Mouse (Mus musculus) myocyte (in vitro differentiated cells): Measurements from ENCODE around the gene Tsfm. TPM values are rescaled to one million over a fixed set of nuclear protein-coding genes. Genes with fewer than 3 reads are reported as not detected.

Source experiments
- H3K27me3 ChIP-seq: one replicate; pipeline ENCODE4 v1.6.1; 2011; ENCODE audit not compliant: control insufficient read depth, insufficient read depth, insufficient read length
- H3K36me3 ChIP-seq: one replicate; pipeline ENCODE4 v1.6.1; 2011; ENCODE audit not compliant: control insufficient read depth, insufficient read depth
- H3K4me2 ChIP-seq: one replicate; pipeline ENCODE4 v1.6.1; 2011; ENCODE audit warnings: low read depth, control low read depth
- H3K4me3 ChIP-seq: one replicate; pipeline ENCODE4 v1.5.1; 2011; ENCODE audit warnings: mild to moderate bottlenecking, control low read depth, moderate library complexity
- H3K79me2 ChIP-seq: one replicate; pipeline ENCODE4 v1.6.1; 2011; ENCODE audit not compliant: control insufficient read depth, insufficient read depth
- H3ac ChIP-seq: one replicate; pipeline ENCODE4 v1.6.1; 2011; ENCODE audit not compliant: control insufficient read depth, insufficient read length
- CEBPB ChIP-seq: IDR thresholded peaks from 2 replicates; pipeline ENCODE4 v1.6.1; 2011; ENCODE audit warnings: mild to moderate bottlenecking, moderate library complexity; ENCODE audit not compliant: poor library complexity, insufficient read depth, severe bottlenecking
- E2F4 ChIP-seq: IDR thresholded peaks from one replicate; pipeline ENCODE4 v1.6.1; 2011; ENCODE audit warnings: mild to moderate bottlenecking, control low read depth, moderate library complexity; ENCODE audit not compliant: insufficient read depth
- MAX ChIP-seq: IDR thresholded peaks from one replicate; pipeline ENCODE4 v1.6.1; 2011; ENCODE audit warnings: low read depth, mild to moderate bottlenecking, control low read depth
- MYOD1 ChIP-seq, 3 experiments: IDR thresholded peaks; one replicate each; pipeline ENCODE4 v1.6.1; 2011; ENCODE audit warnings: control low read depth in 2 of 3, low read depth in 2 of 3, mild to moderate bottlenecking in 2 of 3, moderate library complexity in 1 of 3; ENCODE audit not compliant: insufficient read length in 2 of 3, control insufficient read depth in 1 of 3
- MYOG ChIP-seq, 3 experiments: IDR thresholded peaks; one replicate each; pipeline ENCODE4 v1.6.1; 2011; ENCODE audit warnings: control low read depth in 2 of 3, low read depth in 2 of 3, mild to moderate bottlenecking in 2 of 3; ENCODE audit not compliant: insufficient read length in 2 of 3, control insufficient read depth in 1 of 3, insufficient read depth in 1 of 3
- POLR2A ChIP-seq: IDR thresholded peaks from one replicate; pipeline ENCODE4 v1.6.1; 2011; ENCODE audit warnings: low read depth, mild to moderate bottlenecking, control low read depth, moderate library complexity; ENCODE audit not compliant: insufficient read length
- POLR2AphosphoS2 ChIP-seq: IDR thresholded peaks from one replicate; pipeline ENCODE4 v1.6.1; 2011; ENCODE audit warnings: low read depth, control low read depth; ENCODE audit not compliant: insufficient read length
- REST ChIP-seq: IDR thresholded peaks from one replicate; pipeline ENCODE4 v1.6.1; 2011; ENCODE audit warnings: mild to moderate bottlenecking, control low read depth, moderate library complexity; ENCODE audit not compliant: insufficient read depth, insufficient read length
- SRF ChIP-seq: IDR thresholded peaks from one replicate; pipeline ENCODE4 v1.6.1; 2011; ENCODE audit warnings: low read depth; ENCODE audit not compliant: control insufficient read depth, insufficient read length
- TCF12 ChIP-seq: IDR thresholded peaks from one replicate; pipeline ENCODE4 v1.6.1; 2011; ENCODE audit warnings: mild to moderate bottlenecking, control low read depth; ENCODE audit not compliant: poor library complexity, insufficient read depth, severe bottlenecking
- TCF3 ChIP-seq: IDR thresholded peaks from one replicate; pipeline ENCODE4 v1.6.1; 2011; ENCODE audit warnings: low read depth, control low read depth; ENCODE audit not compliant: insufficient read length
- USF1 ChIP-seq: IDR thresholded peaks from one replicate; pipeline ENCODE4 v1.6.1; 2011; ENCODE audit warnings: low read depth, mild to moderate bottlenecking, control low read depth, moderate library complexity
- polyA plus RNA-seq: library from polyadenylated mRNA; unstranded; fragments of >200 nt; fragmentation: generic; extraction: Trizol; gene quantifications from one replicate; pipeline ENCODE4 v1.2.1, GENCODE M21; 2012; ENCODE audit warnings: missing spikeins

Gene Tsfm
- polyA plus RNA-seq, 1 experiment, result 53.7 TPM

DNA sequence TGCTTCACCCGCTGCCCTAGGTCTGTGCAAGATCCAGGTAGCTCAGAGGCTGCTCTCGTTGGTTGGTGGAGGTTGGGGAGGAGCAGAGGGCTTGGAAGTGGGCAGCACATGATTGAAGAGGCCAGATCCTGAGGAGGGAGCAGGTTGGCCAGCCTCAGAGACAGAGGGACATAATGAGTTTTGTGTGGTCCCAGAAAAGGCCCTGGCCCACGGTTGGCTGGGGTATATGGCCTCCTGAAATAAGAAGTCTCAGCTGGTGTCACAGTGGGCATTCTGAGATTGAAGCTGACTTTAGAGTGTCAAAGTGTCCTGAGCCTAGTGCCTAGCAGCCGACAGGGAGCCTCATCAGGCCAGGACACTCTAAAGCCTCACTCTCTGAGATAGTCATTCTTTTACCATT, 45.5 kb downstream of the Tsfm start:
- no peak overlapping the region for H3K4me2 ChIP-seq
- TF ChIP-seq TCF3 (no peak), MYOG (IDR thresholded peaks at IDR 0.05; ENCODE audit: control insufficient read depth in 1 of 3, insufficient read depth in 1 of 3, insufficient read length in 2 of 3, low read depth in 2 of 3) (no peak), MAX (no peak), E2F4 (no peak), POLR2AphosphoS2 (no peak), TCF12 (no peak), REST (no peak), USF1 (no peak), CEBPB (no peak), SRF (no peak), MYOD1 (IDR thresholded peaks at IDR 0.05; ENCODE audit: control insufficient read depth in 1 of 3, insufficient read length in 2 of 3, low read depth in 2 of 3) (no peak)
- no peaks in the 10 kb centered on the region for H3K36me3 ChIP-seq
- H3K27me3 ChIP-seq, result no peaks in the 10 kb centered on the region
- H3K79me2 ChIP-seq, result peaks cover 99% of the 10 kb centered on the region
- no peak overlapping the region for H3ac ChIP-seq
- no peak overlapping the region for H3K4me3 ChIP-seq

DNA sequence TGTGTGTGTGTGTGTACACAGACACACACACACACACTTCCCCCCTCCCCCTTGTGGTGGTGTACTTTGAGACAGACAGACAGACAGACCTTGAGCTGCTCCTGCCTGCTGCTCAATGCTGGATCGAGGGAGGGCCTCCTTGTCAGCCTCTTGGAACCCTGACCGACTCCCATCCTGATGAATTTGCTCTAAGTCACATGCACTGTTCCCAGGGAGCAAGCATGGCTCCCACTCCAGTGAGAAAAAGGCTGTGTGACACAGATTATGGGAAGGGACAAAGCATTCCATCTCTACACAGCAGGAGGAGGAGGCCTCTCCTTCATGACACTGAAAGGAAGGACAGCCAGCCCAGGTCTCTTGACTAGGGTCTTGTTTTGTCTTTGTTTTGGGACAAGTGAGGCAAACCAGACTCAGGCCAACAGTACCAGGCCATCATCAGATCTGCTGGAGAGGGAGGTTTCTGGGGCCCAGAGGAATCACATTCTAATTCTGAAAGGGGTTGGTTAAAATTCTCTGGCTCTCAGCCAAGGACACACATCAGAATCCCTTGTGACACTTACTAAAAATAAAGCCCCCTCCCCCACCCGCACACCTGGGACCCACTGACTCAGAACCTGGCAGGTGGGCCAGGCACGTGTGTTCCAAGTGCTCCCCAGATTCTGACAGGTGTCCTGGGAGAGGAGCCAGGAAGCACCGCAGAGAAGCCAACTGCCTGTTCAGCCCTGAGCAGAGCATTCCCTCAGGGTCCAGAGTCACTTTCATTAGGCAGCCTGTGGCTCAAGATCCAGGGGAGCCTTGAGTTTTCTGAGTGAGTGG, 46.2 kb downstream of the Tsfm start:
- Histone ChIP-seq H3K4me2 (peak overlapping the region; percentile 84), H3ac (no peak overlapping the region), H3K27me3 (no peaks in the 10 kb centered on the region), H3K79me2 (peaks cover 98% of the 10 kb centered on the region), H3K4me3 (no peak overlapping the region), H3K36me3 (no peaks in the 10 kb centered on the region)
- TF ChIP-seq POLR2A, result no peak
- TF ChIP-seq MYOD1 (IDR thresholded peaks at IDR 0.05; ENCODE audit: control insufficient read depth in 1 of 3, insufficient read length in 2 of 3, low read depth in 2 of 3), result peak in 1 of 3 experiments; percentile 63
- no peak for TF ChIP-seq POLR2AphosphoS2
- TF ChIP-seq CEBPB, result no peak
- peak in 1 of 3 experiments; percentile 72 for TF ChIP-seq MYOG (IDR thresholded peaks at IDR 0.05; ENCODE audit: control insufficient read depth in 1 of 3, insufficient read depth in 1 of 3, insufficient read length in 2 of 3, low read depth in 2 of 3)

DNA sequence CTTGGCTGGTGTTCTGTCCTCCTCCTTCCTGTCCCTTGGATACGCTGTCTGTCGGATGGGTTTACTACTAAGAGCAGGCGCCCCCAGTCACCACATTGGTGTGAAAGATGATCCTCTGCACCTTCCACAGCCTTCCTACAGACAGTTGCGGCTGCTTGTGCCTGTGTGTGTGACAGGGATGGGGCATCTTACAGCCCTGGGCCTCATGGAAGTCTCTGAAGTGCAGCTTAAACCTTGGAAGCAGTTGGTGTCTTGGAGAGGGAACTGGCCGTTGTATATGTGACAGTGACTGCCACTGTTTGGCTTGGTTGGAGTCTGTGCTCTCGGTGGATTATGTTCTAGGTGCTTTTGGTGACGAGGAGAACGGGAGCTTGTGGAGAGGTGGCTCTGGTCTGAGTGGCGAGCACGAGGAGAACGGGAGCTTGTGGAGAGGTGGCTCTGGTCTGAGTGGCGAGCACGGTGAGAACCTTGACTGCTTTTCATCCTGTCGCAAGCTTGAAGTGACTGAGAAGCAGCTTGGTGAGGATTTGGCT, 47.4 kb downstream of the Tsfm start:
- no peak overlapping the region for H3ac ChIP-seq
- no peaks in the 10 kb centered on the region for H3K36me3 ChIP-seq
- H3K4me3 ChIP-seq, result no peak overlapping the region
- TF ChIP-seq POLR2AphosphoS2, result peak; percentile 19
- TF ChIP-seq TCF3, result no peak
- TF ChIP-seq MYOD1 (IDR thresholded peaks at IDR 0.05; ENCODE audit: control insufficient read depth in 1 of 3, insufficient read length in 2 of 3, low read depth in 2 of 3), result no peak
- no peak for TF ChIP-seq REST
- peak in 1 of 3 experiments; percentile 18 for TF ChIP-seq MYOG (IDR thresholded peaks at IDR 0.05; ENCODE audit: control insufficient read depth in 1 of 3, insufficient read depth in 1 of 3, insufficient read length in 2 of 3, low read depth in 2 of 3)
- TF ChIP-seq CEBPB, result no peak
- TF ChIP-seq POLR2A, result peak; percentile 11
- no peak for TF ChIP-seq TCF12
- no peak for TF ChIP-seq USF1
- TF ChIP-seq SRF, result no peak
- no peak for TF ChIP-seq MAX
- no peak for TF ChIP-seq E2F4
- peaks cover 87% of the 10 kb centered on the region for H3K79me2 ChIP-seq
- no peaks in the 10 kb centered on the region for H3K27me3 ChIP-seq
- H3K4me2 ChIP-seq, result peak overlapping the region; percentile 84

DNA sequence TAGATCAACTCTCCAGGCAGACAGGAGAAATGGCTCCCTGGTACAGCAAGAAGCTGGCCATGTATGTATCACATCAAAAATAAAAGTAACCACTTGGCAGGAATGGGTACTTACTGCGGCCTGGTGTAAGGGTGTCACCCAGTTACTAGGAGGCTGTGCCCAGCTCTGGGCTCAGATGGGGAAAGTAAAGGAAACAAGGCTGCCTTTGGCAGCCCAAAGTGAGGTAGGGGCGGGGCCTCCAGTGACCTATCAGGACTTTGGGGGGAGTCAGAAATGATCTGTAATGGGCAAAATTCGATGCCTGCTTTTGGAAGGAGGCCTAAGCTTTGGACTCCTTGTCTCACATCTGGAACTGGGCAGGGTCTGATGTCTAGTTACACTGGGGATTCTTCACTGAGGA, 48.9 kb downstream of the Tsfm start:
- H3K4me3 ChIP-seq, result peak overlapping the region; percentile 84
- no peak overlapping the region for H3ac ChIP-seq
- TF ChIP-seq SRF (no peak), USF1 (no peak), TCF3 (no peak), CEBPB (no peak), POLR2AphosphoS2 (no peak), MYOD1 (IDR thresholded peaks at IDR 0.05; ENCODE audit: control insufficient read depth in 1 of 3, insufficient read length in 2 of 3, low read depth in 2 of 3) (no peak), REST (no peak), POLR2A (no peak), MYOG (IDR thresholded peaks at IDR 0.05; ENCODE audit: control insufficient read depth in 1 of 3, insufficient read depth in 1 of 3, insufficient read length in 2 of 3, low read depth in 2 of 3) (no peak), MAX (no peak)
- H3K36me3 ChIP-seq, result no peaks in the 10 kb centered on the region
- H3K27me3 ChIP-seq, result no peaks in the 10 kb centered on the region
- peak overlapping the region; percentile 84 for H3K4me2 ChIP-seq
- peaks cover 72% of the 10 kb centered on the region for H3K79me2 ChIP-seq
